Mouse (Mus musculus): ENCODE results near the gene Exosc9. TPM values are rescaled to one million over a fixed set of nuclear protein-coding genes. Genes with fewer than 3 reads are reported as not detected.

The Exosc9 gene
- total RNA-seq (2014; fragmentation: Nextera tagmentation), result 40.9 and 44.6 TPM in 2 replicates
- total RNA-seq (2017), result 74.3 and 96.7 TPM in 2 replicates
- polyA plus RNA-seq (2012), result 2.2 and 3.7 TPM in 2 replicates

GRCm38 (mm10) chr3:36552406-36553047, at the start of gene Exosc9:
Gene Exosc9 (plus strand): TSS chr3:36552606.
- Histone ChIP-seq H3K4me1 (ENCODE audit: insufficient read depth, low read depth, low read length) (peaks cover 14% of the 10 kb centered on the region), H3K27me3 (ENCODE audit: insufficient read depth, low read length) (no peaks in the 10 kb centered on the region; the same call in 1 of the 2 replicates), H3K36me3 (replicated peaks) (peaks cover 35% of the 10 kb centered on the region), H3K9me3 (replicated peaks) (no peaks in the 10 kb centered on the region), H3K4me3 (ENCODE audit: low read depth, low read length) (peak within 1 kb of the TSS; percentile 89)
- ATAC-seq (ENCODE audit: extremely low read depth, insufficient number of reproducible peaks, low FRiP score, poor library complexity, severe bottlenecking) (peak; percentile 64), DNase-seq (ENCODE audit: low spot score) (peak; percentile 75)
- TF ChIP-seq TAL1 (conservative IDR thresholded peaks at IDR 0.05; ENCODE audit: low read depth, low read length) (no peak), CTCF (IDR thresholded peaks at IDR 0.05; ENCODE audit: low read depth, low read length) (no peak), GATA1 (IDR thresholded peaks at IDR 0.05; ENCODE audit: borderline replicate concordance, low read length) (no peak), POLR2AphosphoS5 (IDR thresholded peaks at IDR 0.05; ENCODE audit: insufficient replicate concordance, low read depth, low read length) (no peak), GATA2 (IDR thresholded peaks at IDR 0.05; ENCODE audit: borderline replicate concordance, low read depth, low read length) (no peak)

- no peak for ATAC-seq (ENCODE audit: extremely low read depth, insufficient number of reproducible peaks, low FRiP score, poor library complexity, severe bottlenecking)
- Histone ChIP-seq H3K27me3 (ENCODE audit: insufficient read depth, low read length) (peaks cover 7% of the 10 kb centered on the region), H3K9me3 (replicated peaks) (no peaks in the 10 kb centered on the region), H3K4me3 (ENCODE audit: low read depth, low read length) (no peak overlapping the region), H3K36me3 (replicated peaks) (no peaks in the 10 kb centered on the region), H3K4me1 (ENCODE audit: insufficient read depth, low read depth, low read length) (no peaks in the 10 kb centered on the region)
- no peak for DNase-seq (ENCODE audit: low spot score)
- TF ChIP-seq CTCF (IDR thresholded peaks at IDR 0.05; ENCODE audit: low read depth, low read length) (no peak), POLR2AphosphoS5 (IDR thresholded peaks at IDR 0.05; ENCODE audit: insufficient replicate concordance, low read depth, low read length) (no peak), TAL1 (conservative IDR thresholded peaks at IDR 0.05; ENCODE audit: low read depth, low read length) (no peak)
These were observed 47.1 kb upstream of the Exosc9 start for GRCm38 (mm10) chr3:36505306-36505705.

DNA sequence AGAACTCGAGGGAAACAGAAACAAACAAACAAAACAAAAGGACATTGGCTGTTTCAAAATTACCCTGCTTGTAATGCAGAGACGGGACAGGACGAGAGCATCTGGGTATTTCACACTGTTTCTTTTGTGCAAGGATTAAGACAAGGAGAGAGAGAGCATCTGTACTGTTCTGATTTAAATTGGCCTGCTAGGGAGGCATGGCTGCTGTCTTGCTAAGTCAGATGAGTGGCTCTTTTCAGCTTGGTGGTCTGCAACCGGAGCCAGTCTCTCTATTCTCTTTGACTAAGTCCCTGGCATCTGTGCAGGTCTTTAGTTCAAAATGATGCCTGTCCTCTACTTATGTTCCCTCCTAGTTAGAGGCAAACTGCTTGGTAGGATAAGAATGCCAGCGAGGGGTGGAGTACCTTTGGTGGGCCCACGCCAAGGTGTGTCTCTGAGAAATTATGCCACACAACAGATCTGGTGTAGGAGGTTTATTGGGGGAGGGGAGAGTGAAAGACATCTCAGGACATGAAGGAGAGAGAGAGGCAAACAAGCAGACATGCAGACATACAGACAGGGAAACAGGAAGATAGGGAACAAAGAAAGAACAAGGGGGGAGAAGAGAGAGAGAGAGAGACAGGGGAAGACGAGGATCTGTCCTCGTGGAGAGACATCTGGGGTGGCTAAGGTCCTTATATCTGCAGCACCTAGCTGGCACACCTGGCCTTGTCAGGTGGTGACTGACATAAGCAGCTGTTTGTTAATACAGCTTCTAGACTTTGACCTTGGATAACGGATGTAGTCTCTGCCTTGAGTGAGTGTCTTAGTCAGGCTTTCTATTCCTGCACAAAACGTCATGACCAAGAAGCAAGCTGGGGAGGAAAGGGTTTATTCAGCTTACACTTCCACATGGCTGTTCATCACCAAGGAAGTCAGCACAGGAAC, 46.3 kb upstream of the Exosc9 start:
- ATAC-seq (ENCODE audit: extremely low read depth, insufficient number of reproducible peaks, low FRiP score, poor library complexity, severe bottlenecking) (no peak), DNase-seq (ENCODE audit: low spot score) (no peak)
- peaks cover 7% of the 10 kb centered on the region for H3K27me3 ChIP-seq (ENCODE audit: insufficient read depth, low read length)
- TF ChIP-seq POLR2AphosphoS5 (IDR thresholded peaks at IDR 0.05; ENCODE audit: insufficient replicate concordance, low read depth, low read length), result no peak
- TF ChIP-seq TAL1 (conservative IDR thresholded peaks at IDR 0.05; ENCODE audit: low read depth, low read length), result no peak
- no peak for TF ChIP-seq CTCF (IDR thresholded peaks at IDR 0.05; ENCODE audit: low read depth, low read length)
- no peak for TF ChIP-seq GATA2 (IDR thresholded peaks at IDR 0.05; ENCODE audit: borderline replicate concordance, low read depth, low read length)
- no peak for TF ChIP-seq GATA1 (IDR thresholded peaks at IDR 0.05; ENCODE audit: borderline replicate concordance, low read length)
- no peaks in the 10 kb centered on the region for H3K4me1 ChIP-seq (ENCODE audit: insufficient read depth, low read depth, low read length)
- H3K4me3 ChIP-seq (ENCODE audit: low read depth, low read length), result no peak overlapping the region
- no peaks in the 10 kb centered on the region for H3K9me3 ChIP-seq (replicated peaks)
- no peaks in the 10 kb centered on the region for H3K36me3 ChIP-seq (replicated peaks)

- Histone ChIP-seq H3K36me3 (replicated peaks) (no peaks in the 10 kb centered on the region), H3K4me1 (ENCODE audit: insufficient read depth, low read depth, low read length) (no peaks in the 10 kb centered on the region), H3K4me3 (ENCODE audit: low read depth, low read length) (no peak overlapping the region), H3K9me3 (replicated peaks) (no peaks in the 10 kb centered on the region), H3K27me3 (ENCODE audit: insufficient read depth, low read length) (peaks cover 3% of the 10 kb centered on the region; the same call in 1 of the 2 replicates)
- DNase-seq (ENCODE audit: low spot score) (no peak), ATAC-seq (ENCODE audit: extremely low read depth, insufficient number of reproducible peaks, low FRiP score, poor library complexity, severe bottlenecking) (no peak)
- TF ChIP-seq CTCF (IDR thresholded peaks at IDR 0.05; ENCODE audit: low read depth, low read length) (no peak), GATA2 (IDR thresholded peaks at IDR 0.05; ENCODE audit: borderline replicate concordance, low read depth, low read length) (no peak), GATA1 (IDR thresholded peaks at IDR 0.05; ENCODE audit: borderline replicate concordance, low read length) (no peak), TAL1 (conservative IDR thresholded peaks at IDR 0.05; ENCODE audit: low read depth, low read length) (no peak), POLR2AphosphoS5 (IDR thresholded peaks at IDR 0.05; ENCODE audit: insufficient replicate concordance, low read depth, low read length) (no peak)
These were observed 40.9 kb upstream of the Exosc9 start for GRCm38 (mm10) chr3:36511491-36511890.

DNA sequence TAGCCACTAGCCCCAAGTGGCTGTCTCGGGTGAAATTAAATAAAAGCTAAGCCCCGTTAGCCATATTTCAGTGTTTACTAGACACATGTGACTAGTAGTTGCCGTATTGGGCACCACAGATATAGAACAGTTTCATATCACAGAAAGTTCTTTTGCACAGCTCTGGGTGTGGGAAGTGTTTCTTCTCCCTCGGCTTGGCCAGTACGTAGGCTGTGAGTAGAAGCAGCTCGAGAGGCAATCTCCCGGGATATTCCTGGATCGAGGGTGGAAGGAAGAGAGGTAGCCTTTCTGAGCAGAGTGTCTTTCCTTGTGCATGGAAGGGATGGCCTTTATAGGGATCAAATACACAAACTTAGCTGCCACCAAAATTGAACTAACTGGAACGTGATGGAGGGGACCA, 36.2 kb upstream of the Exosc9 start:
- H3K4me3 ChIP-seq (ENCODE audit: low read depth, low read length), result no peak overlapping the region
- DNase-seq (ENCODE audit: low spot score) (no peak), ATAC-seq (ENCODE audit: extremely low read depth, insufficient number of reproducible peaks, low FRiP score, poor library complexity, severe bottlenecking) (no peak)
- H3K27me3 ChIP-seq (ENCODE audit: insufficient read depth, low read length), result peaks cover 15% of the 10 kb centered on the region
- H3K36me3 ChIP-seq (replicated peaks), result no peaks in the 10 kb centered on the region
- H3K9me3 ChIP-seq (replicated peaks), result no peaks in the 10 kb centered on the region
- TF ChIP-seq POLR2AphosphoS5 (IDR thresholded peaks at IDR 0.05; ENCODE audit: insufficient replicate concordance, low read depth, low read length) (no peak), CTCF (IDR thresholded peaks at IDR 0.05; ENCODE audit: low read depth, low read length) (no peak), GATA1 (IDR thresholded peaks at IDR 0.05; ENCODE audit: borderline replicate concordance, low read length) (no peak), TAL1 (conservative IDR thresholded peaks at IDR 0.05; ENCODE audit: low read depth, low read length) (no peak), GATA2 (IDR thresholded peaks at IDR 0.05; ENCODE audit: borderline replicate concordance, low read depth, low read length) (no peak)
- no peaks in the 10 kb centered on the region for H3K4me1 ChIP-seq (ENCODE audit: insufficient read depth, low read depth, low read length)

Data from G1E (cell line).